Mouse (Mus musculus): Measurements from ENCODE around the gene Plxnb1.

Gene Plxnb1

GRCm38 (mm10) chr9:109097831-109098230 is 2.6 kb downstream of the Plxnb1 start:
- in situ Hi-C loops (cut with MboI; ENCODE audit: unreplicated experiment in 2 of 2), result loop anchor here in 1 of 2 experiments (25.0 kb wide), 1 partner anchor 1561 kb away; the partner anchor contains the start of genes Cyb561d2, Nprl2, Tmem115 and Zmynd10

- in situ Hi-C loops (cut with MboI; ENCODE audit: unreplicated experiment in 2 of 2), result loop anchor here in 1 of 2 experiments (25.0 kb wide), 1 partner anchor 1561 kb away; the partner anchor contains the start of genes Cyb561d2, Nprl2, Tmem115 and Zmynd10
Observed at GRCm38 (mm10) chr9:109098366-109098765, 3.2 kb downstream of the Plxnb1 start.

GRCm38 (mm10) chr9:109098969-109099368 is 3.8 kb downstream of the Plxnb1 start:
- in situ Hi-C loops (cut with MboI; ENCODE audit: unreplicated experiment in 2 of 2), result loop anchor here in 1 of 2 experiments (25.0 kb wide), 1 partner anchor 1562 kb away; the partner anchor contains the start of genes Cyb561d2, Nprl2, Tmem115 and Zmynd10

DNA sequence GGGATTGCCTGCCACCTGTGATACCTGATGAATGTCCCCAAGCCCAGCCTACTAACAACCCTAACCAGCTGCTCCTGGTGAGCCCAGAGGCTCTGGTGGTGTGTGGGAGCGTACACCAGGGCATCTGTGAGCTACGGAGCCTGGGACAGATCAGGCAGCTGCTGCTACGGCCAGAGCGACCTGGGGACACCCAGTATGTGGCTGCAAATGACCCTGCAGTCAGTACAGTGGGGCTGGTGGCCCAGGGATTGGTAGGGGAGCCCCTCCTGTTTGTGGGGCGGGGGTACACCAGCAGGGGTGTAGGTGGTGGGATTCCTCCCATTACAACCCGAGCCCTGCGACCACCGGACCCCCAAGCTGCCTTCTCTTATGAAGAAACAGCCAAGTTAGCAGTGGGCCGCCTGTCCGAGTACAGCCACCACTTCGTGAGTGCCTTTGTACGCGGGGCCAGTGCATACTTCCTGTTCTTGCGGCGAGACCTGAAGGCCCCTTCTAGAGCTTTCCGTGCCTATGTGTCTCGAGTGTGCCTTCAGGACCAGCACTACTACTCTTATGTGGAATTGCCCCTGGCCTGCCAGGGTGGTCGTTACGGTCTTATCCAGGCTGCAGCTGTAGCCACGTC is 5.2 kb downstream of the Plxnb1 start:
- in situ Hi-C loops (cut with MboI; ENCODE audit: unreplicated experiment in 2 of 2), result loop anchor here in 1 of 2 experiments (25.0 kb wide), 1 partner anchor 987 kb away; no protein-coding TSS in a partner anchor

- in situ Hi-C loops (cut with MboI; ENCODE audit: unreplicated experiment in 2 of 2), result loop anchor here in 1 of 2 experiments (25.0 kb wide), 1 partner anchor 985 kb away; no protein-coding TSS in a partner anchor
Observed at GRCm38 (mm10) chr9:109101933-109102445, 6.8 kb downstream of the Plxnb1 start.

GRCm38 (mm10) chr9:109102541-109102940 is 7.4 kb downstream of the Plxnb1 start:
- in situ Hi-C loops (cut with MboI; ENCODE audit: unreplicated experiment in 2 of 2), result loop anchor here in 1 of 2 experiments (25.0 kb wide), 1 partner anchor 985 kb away; no protein-coding TSS in a partner anchor

DNA sequence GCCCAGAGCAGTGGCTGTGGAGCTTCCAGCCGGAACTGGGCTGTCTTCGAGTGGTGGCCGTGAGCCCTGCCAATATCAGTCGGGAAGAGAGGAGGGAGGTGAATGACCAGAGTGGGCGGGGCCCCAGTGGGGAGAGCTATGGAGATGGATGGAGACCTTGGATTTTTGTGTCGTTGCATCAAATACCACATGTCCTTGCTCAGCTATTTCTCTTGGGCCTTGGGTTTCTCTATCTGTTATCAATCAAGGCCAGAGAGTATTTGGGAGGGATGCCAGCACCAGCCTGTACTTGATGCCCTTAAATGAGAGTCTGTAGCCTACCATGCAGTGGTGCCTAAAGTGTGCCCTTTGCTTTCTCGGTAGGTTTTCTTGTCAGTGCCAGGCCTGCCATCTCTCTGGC is 8.1 kb downstream of the Plxnb1 start:
- in situ Hi-C loops (cut with MboI; ENCODE audit: unreplicated experiment in 2 of 2), result loop anchor here in 1 of 2 experiments (25.0 kb wide), 1 partner anchor 984 kb away; no protein-coding TSS in a partner anchor

GRCm38 (mm10) chr9:109104083-109104482 is 8.9 kb downstream of the Plxnb1 start:
- in situ Hi-C loops (cut with MboI; ENCODE audit: unreplicated experiment in 2 of 2), result loop anchor here in 1 of 2 experiments (25.0 kb wide), 1 partner anchor 983 kb away; no protein-coding TSS in a partner anchor

GRCm38 (mm10) chr9:109105011-109105410 is 9.8 kb downstream of the Plxnb1 start:
- in situ Hi-C loops (cut with MboI; ENCODE audit: unreplicated experiment in 2 of 2), result loop anchor here in 1 of 2 experiments (25.0 kb wide), 1 partner anchor 982 kb away; no protein-coding TSS in a partner anchor

DNA sequence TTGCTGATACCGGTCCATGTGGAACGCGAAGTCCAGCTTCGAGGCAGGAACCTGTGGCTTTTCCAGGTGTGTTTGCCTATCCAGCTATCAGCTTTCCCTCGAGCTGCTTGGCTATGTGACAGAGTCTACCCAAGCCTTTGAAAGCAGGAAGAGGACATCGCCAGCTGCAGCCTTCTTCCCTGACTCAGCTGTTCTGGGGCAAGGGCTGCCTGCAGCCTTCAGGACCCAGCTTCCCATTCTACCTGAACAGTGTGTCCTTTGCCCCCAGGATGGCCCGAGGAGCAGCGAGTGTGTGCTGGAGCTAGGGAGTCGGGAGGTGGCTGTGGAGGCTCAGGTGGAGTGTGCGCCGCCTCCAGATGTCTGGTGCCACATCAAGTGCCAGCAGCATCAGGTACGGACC is 10.5 kb downstream of the Plxnb1 start:
- in situ Hi-C loops (cut with MboI; ENCODE audit: unreplicated experiment in 2 of 2), result loop anchor here in 1 of 2 experiments (25.0 kb wide), 1 partner anchor 982 kb away; no protein-coding TSS in a partner anchor

DNA sequence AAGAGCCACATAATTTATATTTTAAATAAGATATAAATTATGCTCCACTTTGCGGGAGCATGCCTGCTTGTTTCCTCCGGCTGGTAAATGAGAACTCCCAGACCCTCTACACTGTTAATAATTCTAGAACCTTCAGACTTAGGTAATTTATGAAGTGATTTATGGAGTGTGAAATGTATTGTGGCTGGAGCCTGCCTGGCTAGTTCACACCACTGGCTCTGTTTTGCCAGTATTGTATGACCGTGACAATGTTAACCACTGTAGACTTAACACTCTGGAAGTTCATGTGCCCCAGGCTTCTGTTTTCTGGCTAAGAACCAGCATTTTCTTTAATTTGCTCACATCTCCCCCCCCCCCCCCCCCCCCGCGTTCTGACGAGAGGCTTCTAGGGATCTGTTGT is 12.2 kb downstream of the Plxnb1 start:
- in situ Hi-C loops (cut with MboI; ENCODE audit: unreplicated experiment in 2 of 2), result loop anchor here in 1 of 2 experiments (25.0 kb wide), 1 partner anchor 980 kb away; no protein-coding TSS in a partner anchor

DNA sequence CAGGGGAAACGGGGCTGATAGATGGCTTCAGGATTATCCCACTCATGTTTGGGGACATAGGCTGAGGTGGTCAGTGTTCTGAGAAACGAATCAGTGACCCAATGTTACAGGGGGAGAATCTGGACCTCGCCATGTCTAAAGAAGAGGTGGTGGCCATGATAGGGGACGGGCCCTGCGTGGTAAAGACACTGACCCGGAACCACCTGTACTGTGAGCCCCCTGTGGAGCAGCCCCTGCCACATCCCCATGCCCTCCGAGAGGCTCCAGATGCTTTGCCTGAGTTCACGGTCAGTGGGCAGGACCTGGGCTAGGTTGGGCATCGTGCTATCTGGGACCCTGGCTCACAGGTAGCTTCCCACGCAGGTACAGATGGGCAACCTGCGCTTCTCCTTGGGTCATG is 15.1 kb downstream of the Plxnb1 start:
- in situ Hi-C loops (cut with MboI; ENCODE audit: unreplicated experiment in 2 of 2), result loop anchor here in 1 of 2 experiments (25.0 kb wide), 1 partner anchor 977 kb away; no protein-coding TSS in a partner anchor

DNA sequence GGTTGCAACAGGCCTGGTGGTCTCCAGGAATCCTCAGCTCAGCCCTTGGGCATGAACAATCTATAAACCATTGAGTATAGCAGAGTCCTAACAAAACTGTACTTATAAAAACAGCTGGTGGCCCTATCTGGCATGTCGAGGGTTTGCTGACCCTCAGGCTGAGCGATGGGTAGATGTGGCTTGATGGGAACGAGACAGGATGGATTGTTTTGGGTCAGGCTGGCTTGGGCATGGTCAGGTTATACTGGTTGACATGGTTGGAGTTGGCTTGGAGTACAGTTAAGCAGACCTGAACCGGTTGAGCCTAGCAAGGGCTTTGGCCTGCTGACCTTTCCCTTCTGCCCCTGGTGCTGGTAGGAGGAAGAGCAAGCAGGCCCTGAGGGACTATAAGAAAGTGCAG is 15.9 kb downstream of the Plxnb1 start:
- in situ Hi-C loops (cut with MboI; ENCODE audit: unreplicated experiment in 2 of 2), result loop anchor here in 1 of 2 experiments (25.0 kb wide), 1 partner anchor 976 kb away; no protein-coding TSS in a partner anchor

- in situ Hi-C loops (cut with MboI; ENCODE audit: unreplicated experiment in 2 of 2), result loop anchor here in 1 of 2 experiments (25.0 kb wide), 1 partner anchor 976 kb away; no protein-coding TSS in a partner anchor
Observed at GRCm38 (mm10) chr9:109111591-109111990, 16.4 kb downstream of the Plxnb1 start.

- in situ Hi-C loops (cut with MboI; ENCODE audit: unreplicated experiment in 2 of 2), result loop anchor here in 1 of 2 experiments (25.0 kb wide), 1 partner anchor 974 kb away; no protein-coding TSS in a partner anchor
Observed at GRCm38 (mm10) chr9:109113331-109113730, 18.1 kb downstream of the Plxnb1 start.

- in situ Hi-C loops (cut with MboI; ENCODE audit: unreplicated experiment in 2 of 2), result loop anchor here in 1 of 2 experiments (25.0 kb wide), 1 partner anchor 973 kb away; no protein-coding TSS in a partner anchor
Observed at GRCm38 (mm10) chr9:109114276-109114675, 19.1 kb downstream of the Plxnb1 start.

DNA sequence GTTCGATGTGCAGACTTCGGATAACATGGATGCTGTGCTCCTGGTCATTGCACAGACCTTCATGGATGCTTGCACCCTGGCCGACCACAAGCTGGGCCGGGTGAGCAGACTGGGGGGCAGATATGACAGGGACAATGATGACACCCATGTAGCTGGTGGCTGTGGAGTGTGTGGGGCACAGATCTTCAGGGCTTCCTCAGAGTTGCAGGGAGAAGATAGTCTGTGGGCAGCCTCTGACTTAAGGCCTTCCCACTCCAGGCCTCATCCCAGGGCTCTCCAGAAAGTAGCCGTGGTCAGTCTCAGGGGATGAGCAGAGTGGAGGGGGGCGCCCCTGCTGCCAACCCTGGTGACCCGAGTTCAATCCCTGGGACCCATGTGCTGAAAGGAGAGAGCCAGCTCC is 19.7 kb downstream of the Plxnb1 start:
- in situ Hi-C loops (cut with MboI; ENCODE audit: unreplicated experiment in 2 of 2), result loop anchor here in 1 of 2 experiments (5.0 to 25.0 kb wide), 2 partner anchors 68 to 972 kb away; no protein-coding TSS in a partner anchor

- in situ Hi-C loops (cut with MboI; ENCODE audit: unreplicated experiment in 2 of 2), result loop anchor here in 1 of 2 experiments (5.0 to 25.0 kb wide), 2 partner anchors 69 to 971 kb away; no protein-coding TSS in a partner anchor
Observed at GRCm38 (mm10) chr9:109116205-109116604, 21.0 kb downstream of the Plxnb1 start.

DNA sequence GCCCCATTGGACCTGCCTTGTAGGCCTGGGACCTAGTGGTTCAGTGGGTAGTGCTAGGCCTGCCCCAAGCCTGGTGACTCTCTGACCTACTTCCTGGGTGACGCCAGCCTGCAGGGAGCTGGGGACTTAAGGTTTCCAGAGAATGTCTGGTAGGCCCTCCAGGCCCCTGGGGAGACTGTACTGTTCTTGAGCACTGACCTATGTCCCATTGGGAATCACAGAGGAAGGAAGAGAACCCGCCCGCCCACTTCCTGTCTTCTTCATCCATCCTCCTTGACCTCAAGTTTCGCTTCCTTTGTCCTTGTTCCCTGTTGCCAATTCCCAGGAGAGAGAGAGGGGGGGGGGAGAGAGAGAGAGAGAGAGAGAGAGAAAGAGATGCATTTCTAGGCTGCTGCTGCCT is 22.9 kb downstream of the Plxnb1 start:
- in situ Hi-C loops (cut with MboI; ENCODE audit: unreplicated experiment in 2 of 2), result loop anchor here in 1 of 2 experiments (5.0 to 25.0 kb wide), 2 partner anchors 71 to 969 kb away; no protein-coding TSS in a partner anchor

DNA sequence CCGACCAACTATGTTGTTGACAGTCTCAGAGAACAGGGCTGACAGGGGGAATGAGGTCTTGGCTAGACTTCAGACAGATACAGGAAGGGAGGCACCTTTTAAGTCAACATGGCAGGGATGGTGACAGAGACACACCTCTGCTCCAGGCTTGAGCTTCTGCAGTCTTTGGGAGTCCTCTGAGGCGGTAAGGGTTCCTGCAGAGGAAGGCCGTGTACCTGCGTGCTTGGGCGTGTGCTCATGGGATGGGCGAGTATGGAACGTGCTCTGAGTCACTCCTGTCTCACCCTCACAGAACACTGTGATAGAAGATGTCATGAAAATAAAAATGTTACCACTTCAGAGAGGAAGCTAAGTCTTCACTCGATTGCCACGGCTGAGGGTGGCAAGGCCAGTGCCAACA is 24.4 kb downstream of the Plxnb1 start:
- in situ Hi-C loops (cut with MboI; ENCODE audit: unreplicated experiment in 2 of 2), result loop anchor here in 1 of 2 experiments (5.0 to 25.0 kb wide), 2 partner anchors 72 to 968 kb away; no protein-coding TSS in a partner anchor

Measured in v-Abl transformed pro-B cells (cell line).